Mouse (Mus musculus) midbrain, embryonic 14.5 days (tissue): ENCODE results near the gene Atcay. TPM values are rescaled to one million over a fixed set of nuclear protein-coding genes. Genes with fewer than 3 reads are reported as not detected.
A peak's percentile ranks its signal among the peaks of the same experiment; 100 is the strongest.

Source experiments
- ATAC-seq: fragments of 200-750 bp; cut with Nextera tagmentation; 2 replicates; pipeline ENCODE4 v1.8.0; 2017; ENCODE audit warnings: moderate number of reproducible peaks, moderate library complexity; ENCODE audit not compliant: low FRiP score, low TSS enrichment
- DNase-seq: peaks from one replicate; pipeline ENCODE4 v3.0.0-alpha.2; 2015
- H3K27ac ChIP-seq: fragments of 300-500 bp; sonication (generic); replicated peaks from 2 replicates; pipeline ENCODE4 v1.5.1; 2014; ENCODE audit warnings: mild to moderate bottlenecking, low read depth, low read length, moderate library complexity
- H3K27me3 ChIP-seq: fragments of 300-500 bp; sonication (generic); 2 replicates; pipeline ENCODE4 v1.6.1; 2014; ENCODE audit warnings: low read length, control low read depth, mixed read lengths; ENCODE audit not compliant: control insufficient read depth, insufficient read depth
- H3K36me3 ChIP-seq: fragments of 300-500 bp; sonication (generic); 2 replicates; pipeline ENCODE4 v1.6.1; 2014; ENCODE audit warnings: low read length, control low read depth; ENCODE audit not compliant: control insufficient read depth, insufficient read depth
- H3K4me1 ChIP-seq: fragments of 300-500 bp; sonication (generic); 2 replicates; pipeline ENCODE4 v1.6.1; 2014; ENCODE audit warnings: mild to moderate bottlenecking, antibody characterized with exemption, low read length, control low read depth; ENCODE audit not compliant: control insufficient read depth, insufficient read depth
- H3K4me2 ChIP-seq: fragments of 300-500 bp; sonication (generic); 2 replicates; pipeline ENCODE4 v1.6.1; 2014; ENCODE audit warnings: mild to moderate bottlenecking, low read length, moderate library complexity
- H3K4me3 ChIP-seq: fragments of 300-500 bp; sonication (generic); replicated peaks from 2 replicates; pipeline ENCODE4 v1.5.1; 2014; ENCODE audit warnings: low read depth, low read length
- H3K9ac ChIP-seq: fragments of 300-500 bp; sonication (generic); replicated peaks from 2 replicates; pipeline ENCODE4 v1.6.1; 2014; ENCODE audit warnings: mild to moderate bottlenecking, low read length, moderate library complexity
- H3K9me3 ChIP-seq: fragments of 300-500 bp; sonication (generic); 2 replicates; pipeline ENCODE4 v1.6.1; 2016; ENCODE audit warnings: low read length, control low read depth, mixed read lengths; ENCODE audit not compliant: control insufficient read depth
- WGBS: fragments of 180-500 bp; shearing (Covaris S2); extraction: QIAGEN DNeasy Blood & Tissue Kit; methylation state at CpG from one replicate; pipeline ENCODE4 v1.1.7; 2014; 5-methylcytosine and 5-hydroxymethylcytosine counted together
- polyA plus RNA-seq: library from polyadenylated mRNA; unstranded; fragments of >200 nt; fragmentation: Nextera tagmentation; extraction: Ambion mirVana; gene quantifications from 2 replicates; pipeline ENCODE4 v1.2.1, GENCODE M21; 2014

Atcay gene
- polyA plus RNA-seq, 1 experiment from 2014 or later: 82.4 TPM

- Histone ChIP-seq H3K9me3 (no peaks in the 10 kb centered on the region; the same call in 1 of the 2 replicates), H3K27ac (no peak overlapping the region), H3K4me1 (peaks cover 12% of the 10 kb centered on the region; the same call in 1 of the 2 replicates), H3K9ac (peak overlapping the region; percentile 68; the same call in 1 of the 2 replicates), H3K4me2 (peak overlapping the region; percentile 71), H3K27me3 (no peaks in the 10 kb centered on the region), H3K36me3 (peaks cover 37% of the 10 kb centered on the region), H3K4me3 (peak overlapping the region; percentile 56)
- WGBS: 96% methylated on average over 8 of the region's 8 CpGs
- ATAC-seq (no peak), DNase-seq (no peak)
Observed at GRCm38 (mm10) chr10:81265540-81265939, 34.9 kb upstream of the Atcay start.

- no peak for DNase-seq
- H3K4me1 ChIP-seq: peaks cover 21% of the 10 kb centered on the region; the same call in 1 of the 2 replicates
- H3K36me3 ChIP-seq: peaks cover 37% of the 10 kb centered on the region
- no peaks in the 10 kb centered on the region; the same call in 1 of the 2 replicates for H3K9me3 ChIP-seq
- H3K9ac ChIP-seq: no peak overlapping the region
- H3K4me3 ChIP-seq: no peak overlapping the region
- no peak overlapping the region for H3K27ac ChIP-seq
- no peak overlapping the region for H3K4me2 ChIP-seq
- no peak for ATAC-seq
- peaks cover 18% of the 10 kb centered on the region for H3K27me3 ChIP-seq
- 90% methylated on average over 4 of the region's 4 CpGs for WGBS
Observed at GRCm38 (mm10) chr10:81261025-81261424, 30.4 kb upstream of the Atcay start.

GRCm38 (mm10) chr10:81259225-81259884, 28.7 kb upstream of the Atcay start:
- H3K9ac ChIP-seq: peak overlapping the region; percentile 23; the same call in 1 of the 2 replicates
- H3K4me2 ChIP-seq: no peak overlapping the region
- ATAC-seq: no peak
- no peaks in the 10 kb centered on the region; the same call in 1 of the 2 replicates for H3K9me3 ChIP-seq
- no peak overlapping the region for H3K4me3 ChIP-seq
- DNase-seq: peak; percentile 46
- H3K27me3 ChIP-seq: peaks cover 18% of the 10 kb centered on the region
- 46% methylated on average over 21 of the region's 21 CpGs for WGBS
- peaks cover 16% of the 10 kb centered on the region; the same call in 1 of the 2 replicates for H3K4me1 ChIP-seq
- H3K27ac ChIP-seq: no peak overlapping the region
- peaks cover 26% of the 10 kb centered on the region for H3K36me3 ChIP-seq

- Histone ChIP-seq H3K9ac (peak overlapping the region; percentile 54), H3K27me3 (peaks cover 24% of the 10 kb centered on the region), H3K36me3 (peaks cover 7% of the 10 kb centered on the region; the same call in 1 of the 2 replicates), H3K4me3 (peak overlapping the region; percentile 43), H3K4me1 (peaks cover 25% of the 10 kb centered on the region), H3K27ac (no peak overlapping the region), H3K4me2 (peak overlapping the region; percentile 73), H3K9me3 (no peaks in the 10 kb centered on the region; the same call in 1 of the 2 replicates)
- ATAC-seq (no peak), DNase-seq (peak; percentile 60)
- 1% methylated on average over 62 of the region's 62 CpGs for WGBS
Observed at GRCm38 (mm10) chr10:81257158-81258039, 26.8 kb upstream of the Atcay start.

- H3K4me1 ChIP-seq: peaks cover 24% of the 10 kb centered on the region
- H3K27ac ChIP-seq: no peak overlapping the region
- H3K4me2 ChIP-seq: no peak overlapping the region
- H3K9ac ChIP-seq: no peak overlapping the region
- 68% methylated on average over 1 of the region's 1 CpGs for WGBS
- H3K36me3 ChIP-seq: 0 out of 2 replicates have a peak, but pooled peaks cover 2% of the 10 kb centered on the region
- ATAC-seq: no peak
- DNase-seq: no peak
- H3K4me3 ChIP-seq: no peak overlapping the region
- no peaks in the 10 kb centered on the region for H3K9me3 ChIP-seq
- H3K27me3 ChIP-seq: peaks cover 40% of the 10 kb centered on the region
Observed at GRCm38 (mm10) chr10:81254886-81255285, 24.3 kb upstream of the Atcay start.

- no peaks in the 10 kb centered on the region for H3K9me3 ChIP-seq
- WGBS: 8% methylated on average over 44 of the region's 44 CpGs
- peak; percentile 72 for ATAC-seq
- H3K27ac ChIP-seq: no peak within 1 kb of the TSS
- peak within 1 kb of the TSS; percentile 17 for H3K4me3 ChIP-seq
- H3K9ac ChIP-seq: peak within 1 kb of the TSS; percentile 13
- peak within 1 kb of the TSS; percentile 51 for H3K4me2 ChIP-seq
- H3K4me1 ChIP-seq: peaks cover 15% of the 10 kb centered on the region
- DNase-seq: peak; percentile 86
- peaks cover 30% of the 10 kb centered on the region for H3K27me3 ChIP-seq
- H3K36me3 ChIP-seq: 0 out of 2 replicates have a peak, but pooled peaks cover 7% of the 10 kb centered on the region
Observed at GRCm38 (mm10) chr10:81252424-81253419, 22.1 kb upstream of the Atcay start, which contains the start of gene Matk. TSS of gene Matk (plus strand) at chr10:81252935.

- H3K4me3 ChIP-seq: no peak overlapping the region
- H3K36me3 ChIP-seq: 0 out of 2 replicates have a peak, but pooled peaks cover 16% of the 10 kb centered on the region
- DNase-seq (no peak), ATAC-seq (no peak)
- H3K9ac ChIP-seq: no peak overlapping the region
- H3K9me3 ChIP-seq: no peaks in the 10 kb centered on the region
- H3K4me1 ChIP-seq: peaks cover 9% of the 10 kb centered on the region; the same call in 1 of the 2 replicates
- no peak overlapping the region for H3K4me2 ChIP-seq
- no peak overlapping the region for H3K27ac ChIP-seq
- peaks cover 22% of the 10 kb centered on the region for H3K27me3 ChIP-seq
- WGBS: 89% methylated on average over 8 of the region's 8 CpGs
Observed at GRCm38 (mm10) chr10:81249442-81249841, 18.8 kb upstream of the Atcay start.
